Mouse (Mus musculus) MEL (cell line): ENCODE measurements around the gene Nupl2.

ENCODE experiments used
- CTCF ChIP-seq, 3 experiments: IDR thresholded peaks in 2 of 3; conservative IDR thresholded peaks in 1 of 3; 2 replicates each; pipeline ENCODE4 v1.5.1; 2011 to 2012; ENCODE audit warnings: low read length in 3 of 3, low read depth in 2 of 3, mild to moderate bottlenecking in 2 of 3, improper control_type of control experiment in 1 of 3, inconsistent platforms in 1 of 3, mixed read lengths in 1 of 3, moderate library complexity in 1 of 3; ENCODE audit not compliant: control insufficient read depth in 1 of 3, insufficient read depth in 1 of 3, poor library complexity in 1 of 3, severe bottlenecking in 1 of 3
- E2F4 ChIP-seq: IDR thresholded peaks from 2 replicates; pipeline ENCODE4 v1.6.1; 2011; ENCODE audit warnings: low read depth, low read length, improper control_type of control experiment, borderline replicate concordance
- MAFK ChIP-seq: IDR thresholded peaks from 2 replicates; pipeline ENCODE4 v1.6.1; 2011; ENCODE audit warnings: low read depth, mild to moderate bottlenecking, low read length, improper control_type of control experiment, borderline replicate concordance
- MAX ChIP-seq: IDR thresholded peaks from 2 replicates; pipeline ENCODE4 v1.6.1; 2011; ENCODE audit warnings: low read length, improper control_type of control experiment
- POLR2A ChIP-seq, 2 experiments: IDR thresholded peaks; 2 replicates each; pipeline ENCODE4 v1.6.1; 2011 to 2012; ENCODE audit warnings: low read length in 2 of 2, mild to moderate bottlenecking in 2 of 2, control low read depth in 1 of 2, improper control_type of control experiment in 1 of 2, low read depth in 1 of 2, moderate library complexity in 1 of 2; ENCODE audit not compliant: control insufficient read depth in 1 of 2, insufficient read depth in 1 of 2, poor library complexity in 1 of 2
- SIN3A ChIP-seq: IDR thresholded peaks from 2 replicates; pipeline ENCODE4 v1.6.1; 2012; ENCODE audit warnings: low read length, improper control_type of control experiment, inconsistent platforms
- SMC3 ChIP-seq: IDR thresholded peaks from 2 replicates; pipeline ENCODE4 v1.6.1; 2011; ENCODE audit warnings: low read depth, low read length, improper control_type of control experiment
- UBTF ChIP-seq: IDR thresholded peaks from 2 replicates; pipeline ENCODE4 v1.6.1; 2012; ENCODE audit warnings: low read depth, mild to moderate bottlenecking, inconsistent platforms, low read length, improper control_type of control experiment, moderate library complexity, borderline replicate concordance; ENCODE audit not compliant: insufficient read depth
- USF1 ChIP-seq: IDR thresholded peaks from 2 replicates; pipeline ENCODE4 v1.6.1; 2014; ENCODE audit warnings: low read depth, mild to moderate bottlenecking, inconsistent platforms, low read length, improper control_type of control experiment, moderate library complexity
- USF2 ChIP-seq, 2 experiments: IDR thresholded peaks; 2 replicates each; pipeline ENCODE4 v1.6.1; 2011 to 2012; ENCODE audit warnings: improper control_type of control experiment in 2 of 2, low read length in 2 of 2, borderline replicate concordance in 1 of 2, inconsistent platforms in 1 of 2, low read depth in 1 of 2, mild to moderate bottlenecking in 1 of 2; ENCODE audit not compliant: insufficient read depth in 1 of 2
- ZC3H11A ChIP-seq: IDR thresholded peaks from 2 replicates; pipeline ENCODE4 v1.6.1; 2012; ENCODE audit warnings: low read depth, mild to moderate bottlenecking, inconsistent platforms, low read length, improper control_type of control experiment

DNA sequence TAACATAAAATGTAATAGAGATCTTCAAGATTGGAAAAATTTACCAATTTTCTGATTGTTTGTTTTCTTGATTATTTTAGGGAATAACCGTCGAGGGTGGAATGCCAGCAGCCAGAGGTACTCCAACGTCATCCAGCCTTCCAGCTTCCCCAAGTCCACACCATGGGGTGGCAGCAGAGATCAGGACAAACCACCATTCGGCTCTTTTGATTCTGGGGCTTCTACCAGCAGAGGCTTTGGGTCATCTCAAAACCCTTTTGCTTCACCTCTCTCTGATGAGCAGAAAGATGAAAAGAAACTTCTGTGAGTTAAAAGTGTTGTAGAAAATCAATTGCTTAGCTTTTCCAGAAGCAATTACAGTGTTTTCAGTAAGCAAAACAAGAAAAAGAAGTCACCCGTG, 2.5 kb downstream of the Nupl2 start:
- TF ChIP-seq SIN3A: no peak
- TF ChIP-seq ZC3H11A: no peak
- no peak for TF ChIP-seq UBTF
- no peak for TF ChIP-seq USF2 (IDR thresholded peaks at IDR 0.05; ENCODE audit: borderline replicate concordance in 1 of 2, insufficient read depth in 1 of 2, low read depth in 1 of 2, low read length in 2 of 2)
- TF ChIP-seq CTCF (IDR thresholded peaks at IDR 0.05 in 2 of 3, conservative IDR thresholded peaks at IDR 0.05 in 1 of 3; ENCODE audit: control insufficient read depth in 1 of 3, insufficient read depth in 1 of 3, low read depth in 2 of 3, low read length in 3 of 3, poor library complexity in 1 of 3, severe bottlenecking in 1 of 3): peak in 2 of 3 experiments; percentile 32; a peak in 4 of 6 replicates
- TF ChIP-seq POLR2A (IDR thresholded peaks at IDR 0.05; ENCODE audit: control insufficient read depth in 1 of 2, insufficient read depth in 1 of 2, low read depth in 1 of 2, low read length in 2 of 2, poor library complexity in 1 of 2): no peak
- no peak for TF ChIP-seq MAFK
- no peak for TF ChIP-seq E2F4
- no peak for TF ChIP-seq USF1
- no peak for TF ChIP-seq MAX
- TF ChIP-seq SMC3: peak; percentile 25
